Comparison of ENCODE assay signal across 8 mouse cellular contexts in genomic region chr11:69546423-69547053, GRCm38 (mm10). TPM values are rescaled to one million over a fixed set of nuclear protein-coding genes. Genes with fewer than 3 reads are reported as not detected.
A peak's percentile ranks its signal among the peaks of the same experiment; 100 is the strongest.
DNase-seq lines count a peak whose midpoint lies in the region; ATAC-seq and TF ChIP-seq lines count a peak whose summit lies in the region.

No protein-coding gene starts in this region.

- peak overlapping the region; percentile 66; the same call in 1 of the 2 replicates for H3K4me3 ChIP-seq in G1E (ENCODE audit: low read depth, low read length)
- peak overlapping the region; percentile 59 for H3K4me3 ChIP-seq in hindbrain, embryonic 10.5 days

- WGBS in hindbrain, embryonic 10.5 days: under 1% methylated on average over 44 of the region's 44 CpGs

- peak; percentile 57 for DNase-seq in G1E (ENCODE audit: low spot score)
- peak; percentile 70 for DNase-seq in cerebellum, adult 9-10 months
- DNase-seq in hindbrain, embryonic 10.5 days (ENCODE audit: low spot score): peak; percentile 84
- peak; percentile 75 to 81 for DNase-seq in layer of hippocampus, postnatal 36 days
- DNase-seq in lung, postnatal 14 days: peak; percentile 80
- DNase-seq in retina, postnatal 1 day: peak; percentile 96
- DNase-seq in urinary bladder, adult 18-20 months (ENCODE audit: low spot score in 2 of 2): peak; percentile 57 to 69

- peak; percentile 12; the same call in 1 of the 2 replicates for TF ChIP-seq CTCF in G1E (IDR thresholded peaks at IDR 0.05; ENCODE audit: low read depth, low read length)

- no peak for ATAC-seq in G1E (ENCODE audit: extremely low read depth, insufficient number of reproducible peaks, low FRiP score, poor library complexity, severe bottlenecking)
- ATAC-seq in frontal cortex, adult (ENCODE audit: low TSS enrichment): peak; percentile 60; the same call in 1 of the 2 replicates

- peaks cover 20% of the 10 kb centered on the region for H3K4me1 ChIP-seq in G1E (ENCODE audit: insufficient read depth, low read depth, low read length)
- peaks cover 71% of the 10 kb centered on the region for H3K4me1 ChIP-seq in hindbrain, embryonic 10.5 days (replicated peaks)

- peak overlapping the region; percentile 95 for H3K27ac ChIP-seq in hindbrain, embryonic 10.5 days

- no peaks in the 10 kb centered on the region for H3K9me3 ChIP-seq in G1E (replicated peaks)
- no peaks in the 10 kb centered on the region for H3K9me3 ChIP-seq in hindbrain, embryonic 10.5 days

- H3K36me3 ChIP-seq in G1E (replicated peaks): no peaks in the 10 kb centered on the region
- H3K36me3 ChIP-seq in hindbrain, embryonic 10.5 days: no peaks in the 10 kb centered on the region

- H3K27me3 ChIP-seq in G1E (ENCODE audit: insufficient read depth, low read length): peaks cover 84% of the 10 kb centered on the region
- H3K27me3 ChIP-seq in hindbrain, embryonic 10.5 days (ENCODE audit: insufficient read depth, poor library complexity, severe bottlenecking): peaks cover 13% of the 10 kb centered on the region; the same call in 1 of the 2 replicates

RNA-seq across cellular contexts. Expression of gene Dnah2, which starts 2.4 kb away (rescaled TPM):
- 0.73 and 1.1 TPM in 2 replicates for total RNA-seq in G1E (2014; fragmentation: Nextera tagmentation)
- 2.6 and 3.2 TPM in 2 replicates for total RNA-seq in G1E (2017)
- 0.06 and 0.13 TPM in 2 replicates for polyA plus RNA-seq in G1E (2012)
- polyA plus RNA-seq in hindbrain, embryonic 10.5 days (2016; fragmentation: Nextera tagmentation; extraction: Ambion mirVana): 2.0 and 2.6 TPM in 2 replicates
- 1 to 10 TPM; 5.4 to 5.9 TPM for total RNA-seq in layer of hippocampus, postnatal 36 days (2021)

RNA-seq across cellular contexts. Expression of gene Efnb3, which starts 13.5 kb away (rescaled TPM):
- total RNA-seq in G1E (2014; fragmentation: Nextera tagmentation) (0.29 and 0.68 TPM in 2 replicates), G1E (2017) (0.27 and 0.29 TPM in 2 replicates)
- 0.36 and 0.56 TPM in 2 replicates for polyA plus RNA-seq in G1E (2012)
- 61.9 and 67.2 TPM in 2 replicates for polyA plus RNA-seq in hindbrain, embryonic 10.5 days (2016; fragmentation: Nextera tagmentation; extraction: Ambion mirVana)
- total RNA-seq in layer of hippocampus, postnatal 36 days (2021): 100 to 1,000 TPM; 120 to 121 TPM

RNA-seq across cellular contexts. Expression of gene Wrap53, which starts 33.5 kb away (rescaled TPM):
- 20.5 and 26.1 TPM in 2 replicates for total RNA-seq in G1E (2014; fragmentation: Nextera tagmentation)
- total RNA-seq in G1E (2017): 9.6 and 9.8 TPM in 2 replicates
- 15.7 and 22.0 TPM in 2 replicates for polyA plus RNA-seq in G1E (2012)
- 40.6 and 41.4 TPM in 2 replicates for polyA plus RNA-seq in hindbrain, embryonic 10.5 days (2016; fragmentation: Nextera tagmentation; extraction: Ambion mirVana)
- total RNA-seq in layer of hippocampus, postnatal 36 days (2021): 10 to 100 TPM; 11.8 to 14.3 TPM

RNA-seq across cellular contexts. Expression of gene Trp53, which starts 33.6 kb away (rescaled TPM):
- total RNA-seq in G1E (2014; fragmentation: Nextera tagmentation): 228 and 271 TPM in 2 replicates
- 52.1 and 57.4 TPM in 2 replicates for total RNA-seq in G1E (2017)
- polyA plus RNA-seq in G1E (2012): 141 and 175 TPM in 2 replicates
- polyA plus RNA-seq in hindbrain, embryonic 10.5 days (2016; fragmentation: Nextera tagmentation; extraction: Ambion mirVana): 166 and 173 TPM in 2 replicates
- total RNA-seq in layer of hippocampus, postnatal 36 days (2021): 10 to 100 TPM; 25.4 to 27.4 TPM

RNA-seq across cellular contexts. Expression of gene Atp1b2, which starts 59.2 kb away (rescaled TPM):
- total RNA-seq in G1E (2014; fragmentation: Nextera tagmentation): 84.5 and 116 TPM in 2 replicates
- total RNA-seq in G1E (2017): 3.6 and 4.8 TPM in 2 replicates
- polyA plus RNA-seq in G1E (2012): 50.0 and 54.6 TPM in 2 replicates
- 7.5 and 7.8 TPM in 2 replicates for polyA plus RNA-seq in hindbrain, embryonic 10.5 days (2016; fragmentation: Nextera tagmentation; extraction: Ambion mirVana)
- total RNA-seq in layer of hippocampus, postnatal 36 days (2021): 100 to 1,000 TPM; 400 to 418 TPM

Comparison
In these comparisons a context has a peak if more than half of its experiments do, and no peak if none do; other contexts are left out.
1. RNA of gene Efnb3, which starts 13.5 kb away (total RNA-seq): 120 to 121 TPM in layer of hippocampus, postnatal 36 days; 0.27 to 0.68 TPM in G1E; every median in the first group is over 10 times any median in the second.
2. Peak in every context shown above with its lines, with median percentiles within 50 percentile points of each other: DNase-seq.